Mouse (Mus musculus): ENCODE results near the gene P2ry10. TPM values are rescaled to one million over a fixed set of nuclear protein-coding genes. Genes with fewer than 3 reads are reported as not detected.
"Not testable (repeated sequence)": the region's sequence is repeated elsewhere in the genome, so short reads cannot be mapped to it uniquely, and the experiment has no call there.

P2ry10 gene
- polyA plus RNA-seq (2015; fragmentation: Nextera tagmentation; extraction: Ambion mirVana) = 0.07 TPM in 1 of 2 replicates, not detected in the other

- Histone ChIP-seq H3K27ac (no peak within 1 kb of the TSS), H3K27me3 (ENCODE audit: insufficient read depth, low read length) (no peaks in the 10 kb centered on the region), H3K4me1 (replicated peaks; ENCODE audit: insufficient read depth, low read length) (no peaks in the 10 kb centered on the region), H3K36me3 (ENCODE audit: insufficient read depth, low read length) (no peaks in the 10 kb centered on the region), H3K9me3 (replicated peaks; ENCODE audit: low read length) (no peaks in the 10 kb centered on the region), H3K4me2 (ENCODE audit: low read length) (no peak within 1 kb of the TSS), H3K9ac (ENCODE audit: low read depth, low read length) (no peak within 1 kb of the TSS), H3K4me3 (replicated peaks; ENCODE audit: low read depth, low read length) (no peak within 1 kb of the TSS)
- 42% methylated on average over 4 of the region's 4 CpGs for WGBS
- DNase-seq (ENCODE audit: low spot score) = no peak
- ATAC-seq (replicated peaks; ENCODE audit: low FRiP score, low read depth) = no peak
- TF ChIP-seq CTCF (IDR thresholded peaks at IDR 0.05; ENCODE audit: low read depth) = no peak
These were observed at the start of gene P2ry10 for GRCm38 (mm10) chrX:107088177-107088576. Gene P2ry10, plus strand, starts transcription at chrX:107088492.

- H3K36me3 ChIP-seq (ENCODE audit: insufficient read depth, low read length) = no peaks in the 10 kb centered on the region
- H3K9me3 ChIP-seq (replicated peaks; ENCODE audit: low read length) = no peaks in the 10 kb centered on the region
- H3K27me3 ChIP-seq (ENCODE audit: insufficient read depth, low read length) = no peaks in the 10 kb centered on the region
- no peak overlapping the region for H3K27ac ChIP-seq
- no peak overlapping the region for H3K4me2 ChIP-seq (ENCODE audit: low read length)
- H3K4me1 ChIP-seq (replicated peaks; ENCODE audit: insufficient read depth, low read length) = no peaks in the 10 kb centered on the region
- H3K9ac ChIP-seq (ENCODE audit: low read depth, low read length) = no peak overlapping the region
- TF ChIP-seq CTCF (IDR thresholded peaks at IDR 0.05; ENCODE audit: low read depth) = no peak
- peak; percentile 32 for DNase-seq (ENCODE audit: low spot score)
- H3K4me3 ChIP-seq (replicated peaks; ENCODE audit: low read depth, low read length) = no peak overlapping the region
- ATAC-seq (replicated peaks; ENCODE audit: low FRiP score, low read depth) = no peak
These were observed 49.1 kb upstream of the P2ry10 start for GRCm38 (mm10) chrX:107039146-107039545.

GRCm38 (mm10) chrX:107039635-107040034, 48.7 kb upstream of the P2ry10 start:
- no peak for TF ChIP-seq CTCF (IDR thresholded peaks at IDR 0.05; ENCODE audit: low read depth)
- no peak overlapping the region for H3K4me2 ChIP-seq (ENCODE audit: low read length)
- no peaks in the 10 kb centered on the region for H3K27me3 ChIP-seq (ENCODE audit: insufficient read depth, low read length)
- ATAC-seq (replicated peaks; ENCODE audit: low FRiP score, low read depth) = no peak
- no peak overlapping the region for H3K4me3 ChIP-seq (replicated peaks; ENCODE audit: low read depth, low read length)
- H3K4me1 ChIP-seq (replicated peaks; ENCODE audit: insufficient read depth, low read length) = no peaks in the 10 kb centered on the region
- H3K36me3 ChIP-seq (ENCODE audit: insufficient read depth, low read length) = no peaks in the 10 kb centered on the region
- no peaks in the 10 kb centered on the region for H3K9me3 ChIP-seq (replicated peaks; ENCODE audit: low read length)
- no peak overlapping the region for H3K9ac ChIP-seq (ENCODE audit: low read depth, low read length)
- no peak overlapping the region for H3K27ac ChIP-seq
- WGBS = 58% methylated on average over 2 of the region's 2 CpGs
- peak; percentile 18 for DNase-seq (ENCODE audit: low spot score)

GRCm38 (mm10) chrX:107042367-107042766, 45.9 kb upstream of the P2ry10 start:
- H3K27ac ChIP-seq = no peak overlapping the region

GRCm38 (mm10) chrX:107083407-107083806, 4.9 kb upstream of the P2ry10 start:
- H3K4me1 ChIP-seq (replicated peaks; ENCODE audit: insufficient read depth, low read length); ATAC-seq (replicated peaks; ENCODE audit: low FRiP score, low read depth); DNase-seq (ENCODE audit: low spot score); H3K9me3 ChIP-seq (replicated peaks; ENCODE audit: low read length); H3K36me3 ChIP-seq (ENCODE audit: insufficient read depth, low read length); H3K27ac ChIP-seq; H3K4me3 ChIP-seq (replicated peaks; ENCODE audit: low read depth, low read length); H3K9ac ChIP-seq (ENCODE audit: low read depth, low read length); H3K27me3 ChIP-seq (ENCODE audit: insufficient read depth, low read length); H3K4me2 ChIP-seq (ENCODE audit: low read length): not testable (repeated sequence)
- WGBS = 93% methylated on average over 2 of the region's 2 CpGs

More at GRCm38 (mm10) chrX:107042367-107042766, 45.9 kb upstream of the P2ry10 start:
- ATAC-seq (replicated peaks; ENCODE audit: low FRiP score, low read depth) (no peak), DNase-seq (ENCODE audit: low spot score) (no peak)
- Histone ChIP-seq H3K27me3 (ENCODE audit: insufficient read depth, low read length) (no peaks in the 10 kb centered on the region), H3K9me3 (replicated peaks; ENCODE audit: low read length) (no peaks in the 10 kb centered on the region), H3K4me2 (ENCODE audit: low read length) (no peak overlapping the region), H3K4me3 (replicated peaks; ENCODE audit: low read depth, low read length) (no peak overlapping the region), H3K36me3 (ENCODE audit: insufficient read depth, low read length) (no peaks in the 10 kb centered on the region), H3K9ac (ENCODE audit: low read depth, low read length) (no peak overlapping the region), H3K4me1 (replicated peaks; ENCODE audit: insufficient read depth, low read length) (no peaks in the 10 kb centered on the region)
- TF ChIP-seq CTCF (IDR thresholded peaks at IDR 0.05; ENCODE audit: low read depth) = no peak
- 87% methylated on average over 2 of the region's 2 CpGs for WGBS

GRCm38 (mm10) chrX:107084320-107084719, 4.0 kb upstream of the P2ry10 start:
- peak; percentile 0 for DNase-seq (ENCODE audit: low spot score)

GRCm38 (mm10) chrX:107089131-107089530, 839 bp downstream of the P2ry10 start:
- Histone ChIP-seq H3K4me2 (ENCODE audit: low read length) (no peak overlapping the region), H3K4me3 (replicated peaks; ENCODE audit: low read depth, low read length) (no peak overlapping the region), H3K4me1 (replicated peaks; ENCODE audit: insufficient read depth, low read length) (no peaks in the 10 kb centered on the region), H3K9me3 (replicated peaks; ENCODE audit: low read length) (no peaks in the 10 kb centered on the region), H3K27ac (no peak overlapping the region), H3K36me3 (ENCODE audit: insufficient read depth, low read length) (no peaks in the 10 kb centered on the region), H3K27me3 (ENCODE audit: insufficient read depth, low read length) (no peaks in the 10 kb centered on the region), H3K9ac (ENCODE audit: low read depth, low read length) (no peak overlapping the region)
- DNase-seq (ENCODE audit: low spot score) = no peak
- TF ChIP-seq CTCF (IDR thresholded peaks at IDR 0.05; ENCODE audit: low read depth) = no peak
- WGBS = 71% methylated on average over 5 of the region's 5 CpGs
- no peak for ATAC-seq (replicated peaks; ENCODE audit: low FRiP score, low read depth)

More at GRCm38 (mm10) chrX:107084320-107084719, 4.0 kb upstream of the P2ry10 start:
- Histone ChIP-seq H3K27me3 (ENCODE audit: insufficient read depth, low read length) (no peaks in the 10 kb centered on the region), H3K4me2 (ENCODE audit: low read length) (no peak overlapping the region), H3K9me3 (replicated peaks; ENCODE audit: low read length) (no peaks in the 10 kb centered on the region), H3K36me3 (ENCODE audit: insufficient read depth, low read length) (no peaks in the 10 kb centered on the region), H3K4me3 (replicated peaks; ENCODE audit: low read depth, low read length) (no peak overlapping the region), H3K9ac (ENCODE audit: low read depth, low read length) (no peak overlapping the region), H3K27ac (no peak overlapping the region), H3K4me1 (replicated peaks; ENCODE audit: insufficient read depth, low read length) (no peaks in the 10 kb centered on the region)
- no peak for TF ChIP-seq CTCF (IDR thresholded peaks at IDR 0.05; ENCODE audit: low read depth)
- no peak for ATAC-seq (replicated peaks; ENCODE audit: low FRiP score, low read depth)
